Mouse (Mus musculus) liver, embryonic 13.5 days (tissue): ENCODE results near the gene Dgkq. TPM values are rescaled to one million over a fixed set of nuclear protein-coding genes. Genes with fewer than 3 reads are reported as not detected.

Source experiments
- ATAC-seq: fragments of 200-750 bp; cut with Nextera tagmentation; 2 replicates; pipeline ENCODE4 v1.8.0; 2017; ENCODE audit warnings: low read depth, mild to moderate bottlenecking, moderate number of reproducible peaks, moderate library complexity
- DNase-seq: peaks from one replicate; pipeline ENCODE4 v3.0.0; 2022
- H3K27ac ChIP-seq: fragments of 300-500 bp; sonication (generic); 2 replicates; pipeline ENCODE4 v1.5.1; 2015; ENCODE audit warnings: moderate library complexity, mild to moderate bottlenecking, inconsistent platforms
- H3K27me3 ChIP-seq: fragments of 300-500 bp; sonication (generic); 2 replicates; pipeline ENCODE4 v1.6.1; 2015; ENCODE audit warnings: mild to moderate bottlenecking, inconsistent platforms
- H3K36me3 ChIP-seq: fragments of 300-500 bp; sonication (generic); 2 replicates; pipeline ENCODE4 v1.6.1; 2015; ENCODE audit warnings: mild to moderate bottlenecking, inconsistent platforms
- H3K4me1 ChIP-seq: fragments of 300-500 bp; sonication (generic); replicated peaks from 2 replicates; pipeline ENCODE4 v1.6.1; 2015; ENCODE audit warnings: inconsistent platforms
- H3K4me2 ChIP-seq: fragments of 300-500 bp; sonication (generic); 2 replicates; pipeline ENCODE4 v1.6.1; 2015; ENCODE audit warnings: inconsistent platforms, mild to moderate bottlenecking, moderate library complexity
- H3K4me3 ChIP-seq: fragments of 300-500 bp; sonication (generic); replicated peaks from 2 replicates; pipeline ENCODE4 v1.5.1; 2015; ENCODE audit warnings: mild to moderate bottlenecking, inconsistent platforms
- H3K9ac ChIP-seq: fragments of 300-500 bp; sonication (generic); 2 replicates; pipeline ENCODE4 v1.6.1; 2015; ENCODE audit warnings: mild to moderate bottlenecking, inconsistent platforms
- H3K9me3 ChIP-seq: fragments of 300-500 bp; sonication (generic); replicated peaks from 2 replicates; pipeline ENCODE4 v1.6.1; 2016; ENCODE audit warnings: inconsistent platforms
- WGBS: fragments of 180-500 bp; shearing (Covaris S2); methylation state at CpG from one replicate; pipeline ENCODE4 v1.1.7; 2015; ENCODE audit not compliant: insufficient replicate concordance; 5-methylcytosine and 5-hydroxymethylcytosine counted together
- polyA plus RNA-seq: library from polyadenylated mRNA; unstranded; fragments of >200 nt; fragmentation: Nextera tagmentation; extraction: Ambion mirVana; gene quantifications from 2 replicates; pipeline ENCODE4 v1.2.1, GENCODE M21; 2015

Dgkq gene
- polyA plus RNA-seq, 1 experiment from 2014 or later: 3.6 TPM

DNA sequence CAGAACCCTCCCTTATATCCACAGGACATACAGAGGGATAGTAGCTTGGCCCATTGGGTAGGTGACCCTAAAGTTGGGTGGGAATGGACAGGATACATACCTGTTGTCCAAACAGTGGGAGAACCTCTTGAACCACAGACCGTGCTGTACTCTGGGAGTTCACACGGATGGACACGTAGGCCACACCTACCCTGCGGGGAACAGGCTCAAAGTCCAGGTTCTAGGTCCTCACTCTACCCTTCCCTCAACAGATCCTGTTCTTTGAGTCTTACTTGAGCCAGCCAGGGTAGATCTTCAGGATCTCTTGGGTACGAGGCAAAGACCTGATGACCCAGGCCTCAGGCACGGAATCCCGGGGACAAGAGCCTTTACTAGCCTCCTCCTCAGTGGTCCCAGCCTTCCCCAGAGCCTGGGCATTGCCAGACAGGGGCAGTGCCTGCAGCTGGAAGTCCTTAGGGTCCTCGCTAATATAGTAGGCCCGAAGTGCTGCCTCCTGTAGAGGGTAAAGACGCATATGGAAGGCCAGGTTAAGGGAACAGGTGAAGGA is 15.0 kb downstream of the Dgkq start:
- WGBS: 82% methylated on average over 10 of the region's 10 CpGs

DNA sequence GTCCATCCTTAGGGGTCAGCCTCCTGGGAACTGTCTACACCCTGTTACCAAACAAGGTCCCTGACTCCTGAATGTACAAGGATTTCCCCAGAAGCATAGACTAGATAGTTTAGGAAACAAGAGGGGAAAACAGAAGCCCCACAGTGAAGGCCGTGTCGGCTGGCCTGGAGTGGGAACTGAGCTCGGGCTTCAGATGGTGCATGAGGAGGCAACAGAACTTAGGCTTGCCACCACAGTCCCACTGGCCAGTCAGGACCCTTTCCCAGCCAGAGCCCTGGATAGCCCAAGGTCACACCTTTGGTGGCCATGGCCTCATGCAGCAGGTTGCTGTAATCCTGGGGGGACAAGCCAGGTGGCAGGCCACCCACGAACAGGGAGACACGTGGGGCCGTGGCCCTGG is 16.1 kb downstream of the Dgkq start:
- H3K27me3 ChIP-seq: no peaks in the 10 kb centered on the region
- WGBS: 85% methylated on average over 6 of the region's 6 CpGs
- peaks cover 87% of the 10 kb centered on the region for H3K36me3 ChIP-seq
- H3K9me3 ChIP-seq: no peaks in the 10 kb centered on the region
- H3K9ac ChIP-seq: no peak overlapping the region
- no peak for ATAC-seq
- H3K27ac ChIP-seq: no peak overlapping the region
- no peak overlapping the region for H3K4me2 ChIP-seq
- peaks cover 6% of the 10 kb centered on the region; the same call in 1 of the 2 replicates for H3K4me1 ChIP-seq
- no peak overlapping the region for H3K4me3 ChIP-seq
- DNase-seq: no peak

More for the DNA sequence above, 15.0 kb downstream of the Dgkq start:
- H3K36me3 ChIP-seq: peaks cover 75% of the 10 kb centered on the region
- DNase-seq: no peak
- no peak overlapping the region for H3K4me3 ChIP-seq
- H3K9me3 ChIP-seq: no peaks in the 10 kb centered on the region
- no peak for ATAC-seq
- H3K27ac ChIP-seq: no peak overlapping the region
- no peak overlapping the region for H3K4me2 ChIP-seq
- H3K27me3 ChIP-seq: no peaks in the 10 kb centered on the region
- H3K9ac ChIP-seq: no peak overlapping the region
- peaks cover 17% of the 10 kb centered on the region for H3K4me1 ChIP-seq

DNA sequence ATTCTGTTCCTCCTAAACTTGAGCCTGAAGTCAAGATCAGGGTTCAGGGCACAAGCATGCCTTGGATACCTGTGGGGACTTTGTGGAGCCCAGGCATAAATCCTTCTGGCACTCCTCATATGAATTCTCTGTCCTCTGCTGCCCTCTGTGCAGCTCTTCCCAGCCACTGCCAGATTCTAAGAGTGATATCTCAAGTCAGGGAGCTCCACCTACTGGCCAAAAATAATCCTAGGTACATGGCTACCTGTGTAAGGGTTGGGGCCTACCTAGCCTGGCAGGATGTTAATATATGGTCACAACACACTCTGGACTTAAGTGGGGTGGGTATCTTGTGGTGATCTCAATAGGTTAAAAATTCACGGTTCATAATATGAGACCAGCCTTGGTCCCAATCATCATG is 17.6 kb downstream of the Dgkq start:
- Histone ChIP-seq H3K4me2 (no peak overlapping the region), H3K36me3 (peaks cover 86% of the 10 kb centered on the region), H3K4me3 (no peak overlapping the region), H3K9ac (no peak overlapping the region), H3K27ac (no peak overlapping the region), H3K9me3 (no peaks in the 10 kb centered on the region), H3K27me3 (no peaks in the 10 kb centered on the region), H3K4me1 (peaks cover 5% of the 10 kb centered on the region)
- ATAC-seq: peak; percentile 60
- peak; percentile 42 for DNase-seq
- WGBS: 49% methylated on average over 1 of the region's 1 CpGs

DNA sequence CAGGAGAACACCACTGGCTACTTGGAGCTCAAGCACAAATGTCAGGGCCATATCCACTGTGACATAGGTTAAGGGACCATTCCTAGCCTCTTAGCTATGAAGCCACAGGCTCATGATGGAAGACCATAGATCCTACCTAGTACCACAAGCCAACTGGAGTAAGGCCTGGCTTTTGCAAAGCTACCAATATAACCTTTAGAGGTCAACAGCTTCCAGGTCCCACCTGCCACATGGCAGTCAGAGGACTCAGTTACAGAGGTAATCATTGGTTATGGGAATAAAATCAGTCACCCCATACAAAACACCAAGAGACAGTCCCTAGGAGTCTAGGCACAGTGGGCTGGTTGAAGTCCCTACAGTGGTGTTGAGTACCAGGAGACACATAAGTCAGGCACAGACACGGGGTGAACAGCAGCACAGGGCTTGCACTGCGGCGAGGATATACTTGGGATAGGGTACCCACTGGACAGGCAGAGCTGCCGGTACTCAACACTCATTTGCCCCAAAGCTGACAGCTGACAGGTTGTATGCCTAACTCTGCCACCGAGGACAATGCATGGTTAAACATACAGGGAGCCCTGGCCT is 18.2 kb downstream of the Dgkq start:
- H3K27me3 ChIP-seq: no peaks in the 10 kb centered on the region
- H3K4me3 ChIP-seq: no peak overlapping the region
- H3K9me3 ChIP-seq: no peaks in the 10 kb centered on the region
- DNase-seq (no peak), ATAC-seq (no peak)
- H3K9ac ChIP-seq: no peak overlapping the region
- H3K4me2 ChIP-seq: no peak overlapping the region
- peaks cover 86% of the 10 kb centered on the region for H3K36me3 ChIP-seq
- 71% methylated on average over 5 of the region's 5 CpGs for WGBS
- peaks cover 5% of the 10 kb centered on the region for H3K4me1 ChIP-seq
- H3K27ac ChIP-seq: no peak overlapping the region

DNA sequence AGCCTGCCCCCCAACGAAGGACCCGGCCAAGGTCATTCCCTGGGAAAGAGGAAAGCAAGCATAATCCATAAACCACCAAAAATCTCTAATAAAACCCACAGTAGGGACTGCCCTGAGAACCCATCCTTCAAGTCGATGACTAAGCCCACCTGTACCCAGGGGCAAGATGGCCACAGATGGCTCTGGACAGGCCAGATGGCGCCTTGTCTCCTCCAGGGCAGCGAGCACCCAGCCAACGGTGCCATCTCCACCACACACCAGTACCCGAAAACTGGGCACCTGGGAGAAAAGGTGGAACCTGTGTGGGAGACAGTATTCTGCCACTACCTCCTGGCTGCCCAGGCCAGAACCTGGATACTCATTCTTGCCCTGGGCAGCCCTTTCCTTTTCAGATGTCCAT is 19.1 kb downstream of the Dgkq start:
- no peak overlapping the region for H3K27ac ChIP-seq
- H3K9me3 ChIP-seq: no peaks in the 10 kb centered on the region
- no peak for DNase-seq
- ATAC-seq: no peak
- no peaks in the 10 kb centered on the region for H3K27me3 ChIP-seq
- no peak overlapping the region for H3K9ac ChIP-seq
- 85% methylated on average over 7 of the region's 7 CpGs for WGBS
- H3K4me2 ChIP-seq: no peak overlapping the region
- peaks cover 83% of the 10 kb centered on the region for H3K36me3 ChIP-seq
- peaks cover 5% of the 10 kb centered on the region for H3K4me1 ChIP-seq
- H3K4me3 ChIP-seq: no peak overlapping the region

DNA sequence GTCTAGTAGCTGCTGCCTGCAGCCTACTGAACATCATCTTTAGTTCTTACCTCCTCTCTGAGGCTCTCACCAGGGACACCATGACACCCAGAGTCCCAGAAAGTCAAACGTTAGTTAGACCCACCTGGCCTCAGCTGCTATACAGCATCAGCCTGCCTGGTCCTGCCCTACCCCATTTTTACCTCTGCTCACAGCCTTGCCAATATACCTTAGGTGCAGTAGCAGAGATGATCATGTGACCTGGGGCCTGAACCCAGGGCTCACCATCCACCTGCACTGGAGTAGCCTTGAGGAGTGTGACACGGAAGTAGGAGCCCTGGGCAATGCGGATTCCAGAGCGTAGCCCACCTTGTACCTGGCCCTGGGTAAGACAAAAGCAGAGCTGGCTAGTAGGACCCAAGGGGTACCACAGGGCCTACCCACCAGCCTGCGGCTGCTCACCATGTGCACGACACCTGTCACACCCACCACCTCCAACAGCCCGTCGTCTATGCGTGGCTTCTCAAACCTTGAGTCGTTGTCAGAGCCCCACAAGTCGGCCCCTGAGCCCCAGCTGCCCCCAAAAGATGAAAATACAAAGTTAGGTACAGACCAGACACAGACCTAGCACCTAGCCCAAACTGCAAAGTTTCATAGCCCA is 20.4 kb downstream of the Dgkq start:
- Histone ChIP-seq H3K9me3 (no peaks in the 10 kb centered on the region), H3K4me2 (no peak overlapping the region), H3K4me1 (peaks cover 5% of the 10 kb centered on the region), H3K27me3 (no peaks in the 10 kb centered on the region), H3K27ac (no peak overlapping the region), H3K9ac (no peak overlapping the region), H3K36me3 (peaks cover 78% of the 10 kb centered on the region), H3K4me3 (no peak overlapping the region)
- 84% methylated on average over 11 of the region's 11 CpGs for WGBS
- DNase-seq: no peak
- ATAC-seq: no peak

DNA sequence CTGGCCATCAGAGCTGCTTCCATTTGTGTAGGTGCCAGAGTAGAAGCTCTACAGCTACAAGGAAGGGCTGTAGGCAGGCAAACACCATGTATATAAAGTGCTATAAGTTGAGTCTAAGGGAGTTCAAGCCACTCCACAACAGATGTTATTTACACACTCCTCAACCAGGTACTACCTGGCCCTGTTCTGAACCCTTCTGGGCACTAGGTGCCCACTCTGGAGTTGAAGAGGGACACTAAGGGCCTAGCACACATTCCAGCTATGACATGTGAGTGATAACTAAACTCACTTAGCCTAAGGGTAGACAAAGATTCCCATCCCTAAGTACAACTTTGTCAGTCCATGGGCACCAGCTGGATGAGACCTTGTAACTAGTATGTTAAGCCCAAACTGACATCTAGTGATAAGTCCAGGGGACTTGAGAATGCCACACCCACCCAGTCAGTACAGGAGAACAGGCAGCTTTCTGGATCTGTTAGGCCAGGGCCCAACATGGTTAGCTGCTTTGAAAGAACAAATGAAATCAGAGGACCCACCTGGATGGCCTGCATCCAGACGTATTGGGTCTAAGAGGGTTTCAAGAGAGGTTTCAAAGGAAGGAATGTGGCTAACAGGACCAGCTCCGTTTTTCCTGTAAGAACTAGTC is 21.5 kb downstream of the Dgkq start:
- WGBS: 76% methylated on average over 2 of the region's 2 CpGs
- no peak for ATAC-seq

DNA sequence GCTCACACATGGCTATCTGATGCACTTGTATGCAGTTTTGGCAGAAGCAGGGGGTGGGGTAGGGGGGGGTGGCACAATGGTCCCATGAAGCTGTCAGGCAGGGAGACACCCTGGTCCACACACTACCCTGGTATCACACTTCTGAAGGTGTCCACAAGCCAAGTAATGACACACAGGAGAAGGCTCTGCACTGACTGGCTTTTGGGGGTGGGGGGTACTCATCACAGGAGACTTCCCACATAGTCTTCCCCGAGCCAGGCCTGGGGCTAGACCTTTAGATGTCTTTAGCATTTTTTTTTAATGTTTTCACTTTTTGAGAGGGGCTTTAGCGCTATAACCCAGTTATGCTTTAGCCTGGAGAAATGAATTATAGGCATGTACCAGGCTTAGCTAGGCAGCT is 22.2 kb downstream of the Dgkq start:
- no peak for DNase-seq
- peaks cover 67% of the 10 kb centered on the region for H3K36me3 ChIP-seq
- WGBS: 69% methylated on average over 2 of the region's 2 CpGs

More for the DNA sequence above, 21.5 kb downstream of the Dgkq start:
- no peaks in the 10 kb centered on the region for H3K27me3 ChIP-seq
- H3K4me2 ChIP-seq: no peak overlapping the region
- no peak for DNase-seq
- H3K9ac ChIP-seq: no peak overlapping the region
- H3K27ac ChIP-seq: no peak overlapping the region
- no peaks in the 10 kb centered on the region for H3K9me3 ChIP-seq
- H3K4me1 ChIP-seq: peaks cover 5% of the 10 kb centered on the region
- no peak overlapping the region for H3K4me3 ChIP-seq
- H3K36me3 ChIP-seq: peaks cover 70% of the 10 kb centered on the region

DNA sequence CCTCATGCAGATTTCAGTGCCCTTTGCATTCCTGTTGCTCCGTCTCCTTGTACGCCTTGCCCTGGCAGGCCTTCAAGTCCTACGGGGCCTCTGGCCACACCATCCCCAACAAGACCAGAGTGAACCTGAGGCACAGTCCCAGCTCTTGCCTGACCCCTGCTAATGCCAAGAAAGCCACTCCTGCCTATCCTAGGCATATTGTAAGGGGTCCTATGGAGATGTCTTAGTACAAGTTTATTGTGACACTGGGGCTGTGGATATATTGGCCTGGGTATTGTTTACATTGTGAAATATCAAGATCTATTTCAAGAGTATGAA is 23.2 kb downstream of the Dgkq start:
- WGBS: 81% methylated on average over 3 of the region's 3 CpGs
- H3K27ac ChIP-seq: no peak overlapping the region
- H3K9ac ChIP-seq: no peak overlapping the region
- peaks cover 5% of the 10 kb centered on the region for H3K4me1 ChIP-seq
- no peak overlapping the region for H3K4me3 ChIP-seq
- peaks cover 65% of the 10 kb centered on the region for H3K36me3 ChIP-seq
- no peaks in the 10 kb centered on the region for H3K9me3 ChIP-seq
- H3K27me3 ChIP-seq: no peaks in the 10 kb centered on the region
- H3K4me2 ChIP-seq: no peak overlapping the region
- no peak for DNase-seq
- no peak for ATAC-seq

More for the DNA sequence above, 22.2 kb downstream of the Dgkq start:
- Histone ChIP-seq H3K9ac (no peak overlapping the region), H3K4me3 (no peak overlapping the region), H3K4me2 (no peak overlapping the region), H3K9me3 (no peaks in the 10 kb centered on the region), H3K27me3 (no peaks in the 10 kb centered on the region), H3K27ac (no peak overlapping the region), H3K4me1 (peaks cover 5% of the 10 kb centered on the region)
- ATAC-seq: no peak

DNA sequence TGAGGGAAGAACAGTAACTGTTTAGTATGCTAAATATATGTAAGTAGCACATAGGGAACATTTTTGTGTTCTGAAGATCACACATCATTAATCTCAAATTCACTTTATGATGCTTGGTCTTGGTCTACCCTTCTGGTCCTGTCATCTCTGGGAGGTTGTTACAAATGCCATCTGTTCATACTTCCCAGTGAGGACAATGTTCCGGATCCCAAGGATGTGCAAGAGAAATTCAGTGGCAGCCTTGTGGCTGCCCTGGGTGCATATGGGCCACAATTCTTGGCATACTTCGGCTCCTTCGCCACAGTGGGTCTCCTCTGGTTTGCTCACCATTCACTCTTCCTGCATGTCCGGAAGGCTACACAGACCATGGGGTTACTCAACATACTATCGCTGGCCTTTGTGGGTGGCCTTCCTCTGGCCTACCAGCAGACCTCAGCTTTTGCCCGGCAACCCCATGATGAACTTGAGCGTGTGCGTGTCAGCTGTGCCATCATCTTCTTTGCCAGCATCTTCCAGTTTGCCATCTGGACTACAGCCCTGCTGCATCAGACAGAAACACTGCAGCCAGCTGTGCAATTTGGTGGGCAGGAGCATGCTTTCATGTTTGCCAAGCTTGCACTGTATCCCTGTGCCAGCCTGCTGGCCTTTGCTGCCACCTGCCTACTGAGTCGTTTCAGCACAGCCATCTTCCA is 23.7 kb downstream of the Dgkq start:
- no peak overlapping the region for H3K4me3 ChIP-seq
- H3K27me3 ChIP-seq: no peaks in the 10 kb centered on the region
- no peaks in the 10 kb centered on the region for H3K9me3 ChIP-seq
- peaks cover 61% of the 10 kb centered on the region for H3K36me3 ChIP-seq
- no peak overlapping the region for H3K27ac ChIP-seq
- 89% methylated on average over 9 of the region's 9 CpGs for WGBS
- H3K4me2 ChIP-seq: no peak overlapping the region
- H3K9ac ChIP-seq: no peak overlapping the region
- no peak for ATAC-seq
- H3K4me1 ChIP-seq: peaks cover 5% of the 10 kb centered on the region
- DNase-seq: no peak

DNA sequence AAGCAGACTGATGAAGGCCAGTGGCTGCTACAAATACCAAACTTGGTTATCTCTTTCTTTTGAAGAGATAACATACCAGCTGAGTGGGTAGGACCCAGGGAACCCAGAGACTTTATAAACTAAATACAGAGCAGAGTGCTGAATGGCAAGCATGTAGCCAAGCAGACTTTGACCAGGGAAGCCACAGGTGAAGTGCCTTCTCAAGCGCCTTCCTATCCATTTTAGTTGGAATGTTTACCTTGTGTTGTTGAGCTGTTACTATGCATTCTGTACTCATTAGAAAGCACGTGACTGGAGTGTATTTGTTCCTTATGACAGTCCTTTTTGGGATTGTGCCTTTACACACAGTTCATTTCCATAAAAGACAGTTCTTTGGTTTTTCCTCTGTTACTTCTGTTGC is 25.8 kb downstream of the Dgkq start:
- no peaks in the 10 kb centered on the region for H3K27me3 ChIP-seq
- H3K27ac ChIP-seq: no peak overlapping the region
- peaks cover 5% of the 10 kb centered on the region for H3K4me1 ChIP-seq
- H3K36me3 ChIP-seq: peaks cover 40% of the 10 kb centered on the region
- H3K4me3 ChIP-seq: no peak overlapping the region
- no peak overlapping the region for H3K4me2 ChIP-seq
- no peak overlapping the region for H3K9ac ChIP-seq
- ATAC-seq (no peak), DNase-seq (no peak)
- no peaks in the 10 kb centered on the region for H3K9me3 ChIP-seq
- WGBS: 79% methylated on average over 2 of the region's 2 CpGs
